Mouse (Mus musculus) lung, postnatal 0 days (tissue): ENCODE measurements around the gene Mas1. TPM values are rescaled to one million over a fixed set of nuclear protein-coding genes. Genes with fewer than 3 reads are reported as not detected.
"Not testable (repeated sequence)": the region's sequence is repeated elsewhere in the genome, so short reads cannot be mapped to it uniquely, and the experiment has no call there.

ENCODE experiments used
- ATAC-seq: fragments of 200-750 bp; cut with Nextera tagmentation; 2 replicates; pipeline ENCODE4 v1.8.0; 2017; ENCODE audit warnings: moderate library complexity
- DNase-seq: peaks from one replicate; pipeline ENCODE4 v3.0.0-alpha.2; 2016; ENCODE audit warnings: low spot score
- H3K27ac ChIP-seq: fragments of 300-500 bp; sonication (generic); 2 replicates; pipeline ENCODE4 v1.5.1; 2014; ENCODE audit warnings: antibody characterized with exemption, mild to moderate bottlenecking, low read length, mixed read lengths
- H3K27me3 ChIP-seq: fragments of 300-500 bp; sonication (generic); replicated peaks from 2 replicates; pipeline ENCODE4 v1.6.1; 2014; ENCODE audit warnings: low read length, mixed read lengths; ENCODE audit not compliant: insufficient read depth
- H3K36me3 ChIP-seq: fragments of 300-500 bp; sonication (generic); 2 replicates; pipeline ENCODE4 v1.6.1; 2014; ENCODE audit warnings: low read length, mixed read lengths; ENCODE audit not compliant: insufficient read depth
- H3K4me1 ChIP-seq: fragments of 300-500 bp; sonication (generic); 2 replicates; pipeline ENCODE4 v1.6.1; 2014; ENCODE audit warnings: antibody characterized with exemption, low read depth, low read length, mixed read lengths; ENCODE audit not compliant: insufficient read depth
- H3K4me2 ChIP-seq: fragments of 300-500 bp; sonication (generic); replicated peaks from 2 replicates; pipeline ENCODE4 v1.6.1; 2014; ENCODE audit warnings: low read depth, mild to moderate bottlenecking, low read length, moderate library complexity, mixed read lengths
- H3K4me3 ChIP-seq: fragments of 300-500 bp; sonication (generic); 2 replicates; pipeline ENCODE4 v1.5.1; 2014; ENCODE audit warnings: low read depth, low read length
- H3K9ac ChIP-seq: fragments of 300-500 bp; sonication (generic); replicated peaks from 2 replicates; pipeline ENCODE4 v1.6.1; 2014; ENCODE audit warnings: low read depth, mild to moderate bottlenecking
- H3K9me3 ChIP-seq: fragments of 300-500 bp; sonication (generic); 2 replicates; pipeline ENCODE4 v1.6.1; 2016; ENCODE audit warnings: low read length, mixed read lengths
- CTCF ChIP-seq: IDR thresholded peaks from 2 replicates; pipeline ENCODE4 v1.5.1; 2016; ENCODE audit warnings: antibody characterized with exemption, mild to moderate bottlenecking
- EP300 ChIP-seq: IDR thresholded peaks from 2 replicates; pipeline ENCODE4 v1.6.1; 2016; ENCODE audit warnings: antibody characterized with exemption, mild to moderate bottlenecking, control low read depth
- WGBS: fragments of 180-500 bp; shearing (Covaris S2); extraction: QIAGEN DNeasy Blood & Tissue Kit; methylation state at CpG from one replicate; pipeline ENCODE4 v1.1.7; 2014; 5-methylcytosine and 5-hydroxymethylcytosine counted together
- polyA plus RNA-seq: library from polyadenylated mRNA; unstranded; fragments of >200 nt; fragmentation: Nextera tagmentation; extraction: Ambion mirVana; gene quantifications from 2 replicates; pipeline ENCODE4 v1.2.1, GENCODE M21; 2015

Mas1 gene
- polyA plus RNA-seq, 1 experiment from 2014 or later = 0.14 TPM

DNA sequence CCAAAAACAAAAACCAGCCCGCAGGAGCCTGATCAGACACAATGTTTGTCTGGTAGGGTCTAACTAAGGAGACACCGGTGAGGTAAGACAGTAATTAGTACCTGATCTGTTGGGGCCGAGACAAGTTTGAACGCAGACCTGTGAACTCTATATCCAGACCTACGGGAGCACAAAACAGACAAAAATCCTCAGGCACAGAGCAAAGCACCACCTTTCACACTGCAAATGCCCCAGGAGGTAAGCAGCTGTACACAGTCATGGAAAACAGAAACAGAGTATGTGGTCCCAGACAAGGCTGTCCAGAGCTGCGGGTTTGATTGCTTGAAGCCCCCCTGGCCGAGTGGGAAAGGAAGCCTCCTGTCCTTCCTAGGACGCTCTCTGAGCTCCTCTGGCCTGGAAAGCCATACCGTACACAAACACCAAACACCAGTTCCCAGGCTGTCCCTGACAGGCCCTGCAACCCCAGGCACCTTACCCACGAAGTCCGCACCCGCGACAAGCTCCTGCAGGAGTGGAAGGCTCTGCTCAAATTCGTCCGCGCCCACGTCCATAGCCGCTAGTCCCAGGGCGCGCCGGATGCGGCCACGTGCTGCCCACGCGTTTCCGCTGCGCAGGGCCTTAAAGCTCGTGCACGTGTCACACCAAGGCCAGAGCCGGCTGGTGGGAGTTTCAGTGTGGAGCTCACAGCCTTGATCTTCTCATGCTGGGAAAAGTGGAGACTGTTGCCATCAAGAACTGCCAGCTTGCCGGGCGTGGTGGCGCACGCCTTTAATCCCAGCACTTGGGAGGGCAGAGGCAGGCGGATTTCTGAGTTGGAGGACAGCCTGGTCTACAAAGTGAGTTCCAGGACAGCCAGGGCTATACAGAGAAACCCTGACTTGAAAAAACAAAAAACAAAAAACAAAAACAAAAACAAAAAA lies 41.7 kb upstream of the Mas1 start, which contains the start of gene Pnldc1:
Pnldc1 (minus strand) TSS at position 870 of the 920 bp plus-strand sequence.
- H3K9ac ChIP-seq = no peak within 1 kb of the TSS
- H3K27ac ChIP-seq = no peak within 1 kb of the TSS
- no peak within 1 kb of the TSS for H3K4me2 ChIP-seq
- TF ChIP-seq CTCF (no peak), EP300 (no peak)
- ATAC-seq (no peak), DNase-seq (no peak)
- 82% methylated on average over 35 of the region's 35 CpGs for WGBS
- no peaks in the 10 kb centered on the region for H3K9me3 ChIP-seq
- H3K4me3 ChIP-seq = no peak within 1 kb of the TSS
- peaks cover 17% of the 10 kb centered on the region for H3K36me3 ChIP-seq
- H3K4me1 ChIP-seq = no peaks in the 10 kb centered on the region; the same call in 1 of the 2 replicates
- H3K27me3 ChIP-seq = no peaks in the 10 kb centered on the region

DNA sequence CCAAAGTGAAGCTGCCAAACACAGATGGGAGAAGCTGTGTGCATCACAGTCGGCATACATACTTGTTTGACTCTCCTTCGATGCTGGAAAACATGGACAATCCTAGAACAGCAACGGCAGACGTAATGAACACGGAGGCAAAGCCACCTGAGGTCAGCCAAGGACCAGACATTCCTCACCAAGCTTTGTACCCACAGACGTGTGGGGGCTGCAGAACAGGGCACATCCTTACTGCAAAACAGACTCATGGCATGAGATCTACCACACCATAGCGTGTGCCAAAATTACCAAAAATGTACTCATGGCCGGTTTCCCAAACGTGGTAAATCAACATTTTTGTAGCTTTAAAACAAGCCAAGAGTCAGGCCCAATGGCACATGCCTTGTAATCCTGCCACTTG lies 38.5 kb upstream of the Mas1 start:
- no peak overlapping the region for H3K4me3 ChIP-seq
- no peak for ATAC-seq

DNA sequence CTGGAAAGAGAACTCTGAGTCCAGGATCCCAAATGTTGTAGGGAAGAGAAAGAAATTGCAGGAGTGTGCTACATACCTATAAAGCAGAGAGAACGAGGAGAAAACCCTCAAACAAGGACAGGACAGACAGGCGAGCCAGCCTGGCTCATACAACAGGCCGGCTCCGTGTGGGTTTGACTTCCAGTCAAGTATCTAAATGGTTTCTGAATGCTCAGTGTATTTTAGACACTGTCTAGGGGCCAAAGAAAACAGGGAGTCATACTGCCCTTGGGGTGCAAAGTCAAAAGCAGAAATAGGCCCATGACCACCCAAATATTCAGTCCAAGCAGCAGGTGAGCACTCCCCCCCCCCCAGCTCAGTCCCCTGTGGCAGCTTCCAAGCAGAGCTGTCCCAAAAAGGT lies 37.9 kb upstream of the Mas1 start:
- H3K4me1 ChIP-seq = no peaks in the 10 kb centered on the region; the same call in 1 of the 2 replicates
- H3K9ac ChIP-seq = no peak overlapping the region
- no peak overlapping the region for H3K4me2 ChIP-seq
- H3K27ac ChIP-seq = no peak overlapping the region
- ATAC-seq = no peak
- no peak for DNase-seq
- H3K4me3 ChIP-seq = no peak overlapping the region
- TF ChIP-seq EP300 = no peak
- no peak for TF ChIP-seq CTCF
- no peaks in the 10 kb centered on the region for H3K27me3 ChIP-seq
- 82% methylated on average over 4 of the region's 4 CpGs for WGBS
- H3K36me3 ChIP-seq = peaks cover 2% of the 10 kb centered on the region
- H3K9me3 ChIP-seq = no peaks in the 10 kb centered on the region

More for the DNA sequence above, 38.5 kb upstream of the Mas1 start:
- Histone ChIP-seq H3K4me2 (no peak overlapping the region), H3K9me3 (no peaks in the 10 kb centered on the region), H3K36me3 (peaks cover 6% of the 10 kb centered on the region), H3K9ac (no peak overlapping the region), H3K27ac (no peak overlapping the region), H3K27me3 (no peaks in the 10 kb centered on the region), H3K4me1 (no peaks in the 10 kb centered on the region; the same call in 1 of the 2 replicates)
- TF ChIP-seq EP300 (no peak), CTCF (no peak)
- DNase-seq = no peak
- 91% methylated on average over 9 of the region's 9 CpGs for WGBS

DNA sequence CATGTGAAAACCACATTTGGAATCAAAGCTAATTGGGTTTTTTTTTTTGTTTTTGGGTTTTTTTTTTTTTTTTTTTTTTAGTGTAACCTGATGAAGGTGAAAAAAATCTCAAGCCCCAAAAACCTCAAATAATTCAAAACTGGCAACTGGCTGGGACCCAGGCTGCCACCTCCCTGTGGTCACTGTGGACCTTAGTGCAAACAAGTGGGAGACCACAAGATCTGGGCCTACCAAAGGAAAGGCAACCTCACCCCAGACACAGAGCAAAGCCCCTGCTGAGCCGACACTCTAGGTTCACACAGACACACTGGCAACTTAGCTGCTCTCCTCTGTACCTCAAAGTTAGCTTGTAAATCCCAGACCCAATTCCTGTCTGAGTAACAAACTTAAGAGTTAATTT lies 36.4 kb upstream of the Mas1 start:
- ATAC-seq = no peak
- Histone ChIP-seq H3K9me3 (no peaks in the 10 kb centered on the region), H3K4me2 (no peak overlapping the region), H3K27me3 (no peaks in the 10 kb centered on the region), H3K9ac (no peak overlapping the region), H3K27ac (no peak overlapping the region), H3K4me3 (no peak overlapping the region), H3K36me3 (no peaks in the 10 kb centered on the region), H3K4me1 (no peaks in the 10 kb centered on the region; the same call in 1 of the 2 replicates)
- 81% methylated on average over 1 of the region's 1 CpGs for WGBS
- no peak for TF ChIP-seq CTCF
- TF ChIP-seq EP300 = no peak
- DNase-seq = no peak

DNA sequence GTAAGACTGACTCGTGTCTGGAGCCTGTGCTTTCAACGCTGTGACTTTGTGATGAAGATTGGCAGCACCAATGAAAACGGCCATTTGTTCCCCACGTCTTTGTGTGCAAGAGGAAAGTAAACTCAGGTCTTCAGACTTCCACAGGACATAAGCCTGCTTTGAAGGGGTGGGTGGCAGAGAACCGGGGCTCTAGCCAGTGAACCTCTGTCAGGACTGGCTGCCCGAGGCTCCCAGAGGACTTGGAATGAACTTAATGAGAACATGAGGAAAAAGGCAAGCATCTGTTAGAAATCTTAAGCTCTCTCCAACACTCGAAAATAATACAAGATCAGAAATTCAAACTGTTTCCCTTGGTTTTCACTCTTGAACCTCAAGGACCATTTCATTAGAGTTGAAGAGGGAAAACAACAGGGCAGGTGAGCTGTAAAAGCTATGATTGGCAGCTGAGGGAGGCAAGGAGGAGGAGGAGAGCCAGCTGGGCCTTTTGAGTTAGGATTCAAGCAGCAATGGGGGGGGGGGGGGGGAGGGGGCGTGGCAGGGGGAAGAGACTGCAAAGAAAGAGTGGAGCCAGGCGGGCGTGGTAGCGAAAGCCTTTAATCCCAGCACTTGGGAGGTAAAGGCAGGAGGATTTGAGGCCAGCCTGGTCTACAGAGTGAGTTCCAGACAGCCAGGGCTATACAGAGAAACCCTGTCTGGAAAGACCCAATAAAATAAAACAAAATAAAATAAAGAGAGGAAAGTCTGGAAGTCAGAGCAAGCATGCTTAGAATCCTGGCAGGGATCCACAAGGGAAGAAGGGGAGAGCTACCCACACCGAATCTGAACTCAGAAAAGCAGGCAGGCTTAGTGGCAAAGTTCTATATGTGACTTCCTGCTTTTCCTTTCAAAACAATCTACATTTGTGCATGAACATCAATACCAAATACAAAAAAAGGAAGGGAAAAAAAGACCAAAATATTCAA lies 35.7 kb upstream of the Mas1 start:
- no peaks in the 10 kb centered on the region for H3K9me3 ChIP-seq
- ATAC-seq (peak; percentile 91), DNase-seq (peak; percentile 91)
- peak overlapping the region; percentile 61 for H3K27ac ChIP-seq
- H3K27me3 ChIP-seq = no peaks in the 10 kb centered on the region
- no peaks in the 10 kb centered on the region for H3K36me3 ChIP-seq
- H3K9ac ChIP-seq = no peak overlapping the region
- H3K4me3 ChIP-seq = no peak overlapping the region
- 51% methylated on average over 11 of the region's 12 CpGs for WGBS
- no peak overlapping the region for H3K4me2 ChIP-seq
- no peaks in the 10 kb centered on the region; the same call in 1 of the 2 replicates for H3K4me1 ChIP-seq
- no peak for TF ChIP-seq CTCF
- TF ChIP-seq EP300 = no peak

DNA sequence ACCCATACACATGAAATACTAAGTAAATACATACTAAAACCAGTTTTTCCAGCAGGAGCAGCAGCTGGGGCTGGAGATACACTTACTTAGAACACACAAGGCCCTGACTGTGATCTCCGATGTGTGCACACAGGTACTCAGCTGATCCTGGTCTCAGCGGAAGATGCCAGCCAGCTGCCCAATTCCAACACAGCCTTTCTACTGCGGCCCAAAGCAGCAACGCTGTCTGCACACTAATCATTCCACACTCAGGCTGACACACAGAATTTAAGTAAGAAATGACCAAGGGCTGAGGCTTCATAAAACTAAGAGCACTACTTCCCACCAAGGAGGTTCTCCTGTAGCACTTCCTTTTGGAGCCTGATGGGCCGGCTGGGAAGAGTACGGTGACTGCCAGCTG lies 34.3 kb upstream of the Mas1 start:
- ATAC-seq = peak; percentile 32
- WGBS = 77% methylated on average over 6 of the region's 6 CpGs

DNA sequence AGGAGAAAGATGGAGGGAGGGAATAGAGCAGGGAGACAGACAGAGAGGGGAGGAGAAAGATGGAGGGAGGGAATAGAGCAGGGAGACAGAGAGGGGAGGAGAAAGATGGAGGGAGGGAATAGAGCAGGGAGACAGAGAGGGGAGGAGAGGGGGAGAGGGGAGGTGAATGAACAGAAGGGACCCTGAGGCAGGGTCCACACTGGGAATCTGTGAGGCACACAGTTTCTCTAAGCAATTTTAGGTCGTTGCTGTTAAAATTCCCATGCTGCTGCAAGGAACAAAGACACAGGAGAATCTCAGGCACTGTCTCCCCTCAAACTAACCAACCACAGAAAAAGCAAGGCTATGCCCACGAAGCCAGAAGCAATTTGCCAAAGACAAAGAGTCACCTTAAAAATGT lies 30.7 kb upstream of the Mas1 start:
- H3K9ac ChIP-seq, DNase-seq, H3K4me1 ChIP-seq, H3K9me3 ChIP-seq, H3K36me3 ChIP-seq, H3K4me3 ChIP-seq, H3K27me3 ChIP-seq, H3K27ac ChIP-seq, H3K4me2 ChIP-seq, ATAC-seq: not testable (repeated sequence)
- WGBS = 59% methylated on average over 2 of the region's 2 CpGs

More for the DNA sequence above, 34.3 kb upstream of the Mas1 start:
- Histone ChIP-seq H3K9ac (no peak overlapping the region), H3K4me1 (no peaks in the 10 kb centered on the region; the same call in 1 of the 2 replicates), H3K4me2 (no peak overlapping the region), H3K27ac (peak overlapping the region; percentile 61; the same call in 1 of the 2 replicates), H3K36me3 (no peaks in the 10 kb centered on the region), H3K9me3 (no peaks in the 10 kb centered on the region), H3K27me3 (no peaks in the 10 kb centered on the region), H3K4me3 (no peak overlapping the region)
- DNase-seq = peak; percentile 30
- no peak for TF ChIP-seq CTCF
- TF ChIP-seq EP300 = no peak
